Mouse (Mus musculus) megakaryocyte, embryonic 14.5 days (primary cell): Measurements from ENCODE around the gene Mtfr1l.

Experiments used
- FLI1 ChIP-seq: IDR thresholded peaks from 2 replicates; pipeline ENCODE4 v1.6.1; 2012; ENCODE audit warnings: low read length, inconsistent platforms, mixed read lengths
- GATA1 ChIP-seq: IDR thresholded peaks from 3 replicates; pipeline ENCODE4 v1.6.1; 2012; ENCODE audit warnings: mixed read lengths, low read length, inconsistent platforms, borderline replicate concordance

DNA sequence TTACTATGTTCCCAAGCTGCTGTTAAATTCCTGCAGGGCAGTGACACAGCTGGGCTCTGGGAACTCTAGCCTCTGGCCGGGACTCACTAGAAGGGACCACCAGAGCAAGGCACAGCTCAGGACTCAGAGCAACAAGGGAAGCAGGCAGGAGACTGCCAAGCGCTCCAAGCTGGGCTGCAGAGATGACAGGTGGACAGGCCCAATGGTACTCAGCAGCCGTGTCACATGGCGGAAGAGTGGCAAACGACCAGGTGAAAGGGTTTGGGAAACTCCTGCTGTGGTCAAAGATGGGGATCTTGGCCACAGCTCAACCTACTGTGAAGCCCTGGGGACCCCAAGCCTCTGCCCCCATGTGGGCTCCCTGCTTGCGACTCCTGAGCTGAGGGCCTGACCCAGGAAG lies 28.9 kb upstream of the Mtfr1l start:
- TF ChIP-seq GATA1 (no peak), FLI1 (no peak)
